Mouse (Mus musculus) hindbrain, embryonic 11.5 days (tissue): ENCODE data around the gene Tgif1. TPM values are rescaled to one million over a fixed set of nuclear protein-coding genes. Genes with fewer than 3 reads are reported as not detected.
"Not testable (repeated sequence)": the region's sequence is repeated elsewhere in the genome, so short reads cannot be mapped to it uniquely, and the experiment has no call there.

Experiments used
- ATAC-seq: fragments of 200-750 bp; cut with Nextera tagmentation; 2 replicates; pipeline ENCODE4 v1.8.0; 2017; ENCODE audit warnings: mild to moderate bottlenecking, moderate TSS enrichment, moderate library complexity; ENCODE audit not compliant: low FRiP score
- DNase-seq: peaks from one replicate; pipeline ENCODE4 v3.0.0-alpha.2; 2015; ENCODE audit warnings: low spot score
- H3K27ac ChIP-seq: fragments of 300-500 bp; sonication (generic); 2 replicates; pipeline ENCODE4 v1.5.1; 2014; ENCODE audit warnings: mild to moderate bottlenecking, low read depth, low read length
- H3K27me3 ChIP-seq: fragments of 300-500 bp; sonication (generic); 2 replicates; pipeline ENCODE4 v1.6.1; 2014; ENCODE audit warnings: mild to moderate bottlenecking, low read length, moderate library complexity, mixed read lengths; ENCODE audit not compliant: control insufficient read depth, insufficient read depth
- H3K36me3 ChIP-seq: fragments of 300-500 bp; sonication (generic); 2 replicates; pipeline ENCODE4 v1.6.1; 2014; ENCODE audit warnings: mild to moderate bottlenecking, low read length, moderate library complexity, mixed read lengths; ENCODE audit not compliant: control insufficient read depth, insufficient read depth
- H3K4me1 ChIP-seq: fragments of 300-500 bp; sonication (generic); replicated peaks from 2 replicates; pipeline ENCODE4 v1.6.1; 2014; ENCODE audit warnings: low read length, mixed read lengths; ENCODE audit not compliant: control insufficient read depth, insufficient read depth
- H3K4me2 ChIP-seq: fragments of 300-500 bp; sonication (generic); replicated peaks from 2 replicates; pipeline ENCODE4 v1.6.1; 2014; ENCODE audit warnings: mild to moderate bottlenecking, low read depth, low read length
- H3K4me3 ChIP-seq: fragments of 300-500 bp; sonication (generic); 2 replicates; pipeline ENCODE4 v1.5.1; 2014; ENCODE audit warnings: low read depth, low read length
- H3K9ac ChIP-seq: fragments of 300-500 bp; sonication (generic); 2 replicates; pipeline ENCODE4 v1.6.1; 2014; ENCODE audit warnings: low read depth, low read length
- H3K9me3 ChIP-seq: fragments of 300-500 bp; sonication (generic); 2 replicates; pipeline ENCODE4 v1.6.1; 2016; ENCODE audit warnings: low read length; ENCODE audit not compliant: control insufficient read depth
- WGBS: fragments of 180-500 bp; shearing (Covaris S2); extraction: QIAGEN DNeasy Blood & Tissue Kit; methylation state at CpG from one replicate; pipeline ENCODE4 v1.1.7; 2014; 5-methylcytosine and 5-hydroxymethylcytosine counted together
- polyA plus RNA-seq: library from polyadenylated mRNA; unstranded; fragments of >200 nt; fragmentation: Nextera tagmentation; extraction: Ambion mirVana; gene quantifications from 2 replicates; pipeline ENCODE4 v1.2.1, GENCODE M21; 2014

Tgif1 gene
- polyA plus RNA-seq, 1 experiment from 2014 or later = 66.0 TPM

GRCm38 (mm10) chr17:70838031-70838430, 15.3 kb downstream of the Tgif1 start:
- Histone ChIP-seq H3K4me1 (no peaks in the 10 kb centered on the region), H3K36me3 (no peaks in the 10 kb centered on the region), H3K27me3 (no peaks in the 10 kb centered on the region), H3K4me2 (no peak overlapping the region), H3K9me3 (no peaks in the 10 kb centered on the region), H3K9ac (no peak overlapping the region), H3K4me3 (no peak overlapping the region), H3K27ac (no peak overlapping the region)
- no peak for DNase-seq
- WGBS = 95% methylated on average over 7 of the region's 7 CpGs
- no peak for ATAC-seq

- not testable (repeated sequence) for H3K4me1 ChIP-seq, H3K9ac ChIP-seq, H3K9me3 ChIP-seq, ATAC-seq, H3K4me2 ChIP-seq, DNase-seq, H3K27ac ChIP-seq, H3K36me3 ChIP-seq, H3K4me3 ChIP-seq, H3K27me3 ChIP-seq
- WGBS = 91% methylated on average over 5 of the region's 6 CpGs
These were observed 15.9 kb downstream of the Tgif1 start for GRCm38 (mm10) chr17:70837474-70837873.

GRCm38 (mm10) chr17:70836820-70837219, 16.5 kb downstream of the Tgif1 start:
- no peak overlapping the region for H3K4me2 ChIP-seq
- no peaks in the 10 kb centered on the region for H3K27me3 ChIP-seq
- no peak overlapping the region for H3K27ac ChIP-seq
- H3K9ac ChIP-seq = no peak overlapping the region
- H3K4me1 ChIP-seq = no peaks in the 10 kb centered on the region
- 57% methylated on average over 7 of the region's 7 CpGs for WGBS
- DNase-seq = no peak
- no peak for ATAC-seq
- H3K9me3 ChIP-seq = no peaks in the 10 kb centered on the region
- H3K36me3 ChIP-seq = no peaks in the 10 kb centered on the region
- H3K4me3 ChIP-seq = no peak overlapping the region

- Histone ChIP-seq H3K9me3 (no peaks in the 10 kb centered on the region), H3K4me3 (peak overlapping the region; percentile 37), H3K36me3 (no peaks in the 10 kb centered on the region), H3K27ac (no peak overlapping the region), H3K9ac (peak overlapping the region; percentile 58), H3K4me1 (no peaks in the 10 kb centered on the region), H3K27me3 (no peaks in the 10 kb centered on the region), H3K4me2 (peak overlapping the region; percentile 86)
- ATAC-seq = peak; percentile 31; the same call in 1 of the 2 replicates
- WGBS = 3% methylated on average over 10 of the region's 10 CpGs
- DNase-seq = peak; percentile 41
These were observed 18.1 kb downstream of the Tgif1 start for GRCm38 (mm10) chr17:70835071-70835790.

DNA sequence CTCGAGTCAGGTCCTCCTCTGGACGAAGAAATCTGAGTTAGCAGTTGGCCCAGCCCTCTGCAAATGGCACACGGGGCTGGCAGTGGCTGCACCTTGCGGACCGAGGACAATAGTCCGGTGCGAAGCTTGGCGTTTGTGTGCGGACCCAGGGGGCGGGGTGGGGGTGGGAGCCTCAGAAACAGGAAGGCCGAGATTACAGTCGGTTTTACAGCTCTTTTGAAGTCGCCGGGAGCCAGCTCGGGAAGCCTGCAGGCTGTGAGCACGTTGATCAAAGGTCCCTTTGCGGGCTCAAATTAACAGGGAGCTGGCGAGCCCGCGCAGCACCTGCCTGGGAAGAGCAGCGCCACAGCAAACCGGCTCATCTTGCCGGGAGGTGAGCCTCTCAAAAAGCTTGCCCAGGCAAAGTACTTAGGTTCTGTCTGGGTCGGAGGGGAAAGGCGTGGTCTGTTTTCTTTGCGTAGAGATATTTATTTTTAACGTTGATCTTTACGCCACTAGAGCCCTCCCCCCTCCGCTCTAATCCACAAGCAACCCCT, 18.8 kb downstream of the Tgif1 start:
- Histone ChIP-seq H3K27ac (no peak overlapping the region), H3K27me3 (no peaks in the 10 kb centered on the region), H3K4me2 (peak overlapping the region; percentile 86), H3K4me3 (peak overlapping the region; percentile 37), H3K4me1 (no peaks in the 10 kb centered on the region), H3K36me3 (no peaks in the 10 kb centered on the region), H3K9me3 (no peaks in the 10 kb centered on the region), H3K9ac (peak overlapping the region; percentile 58)
- WGBS = 2% methylated on average over 29 of the region's 29 CpGs
- 0 out of 2 replicates have a peak, but pooled peaks have one; percentile 46 for ATAC-seq
- DNase-seq = peak; percentile 52

DNA sequence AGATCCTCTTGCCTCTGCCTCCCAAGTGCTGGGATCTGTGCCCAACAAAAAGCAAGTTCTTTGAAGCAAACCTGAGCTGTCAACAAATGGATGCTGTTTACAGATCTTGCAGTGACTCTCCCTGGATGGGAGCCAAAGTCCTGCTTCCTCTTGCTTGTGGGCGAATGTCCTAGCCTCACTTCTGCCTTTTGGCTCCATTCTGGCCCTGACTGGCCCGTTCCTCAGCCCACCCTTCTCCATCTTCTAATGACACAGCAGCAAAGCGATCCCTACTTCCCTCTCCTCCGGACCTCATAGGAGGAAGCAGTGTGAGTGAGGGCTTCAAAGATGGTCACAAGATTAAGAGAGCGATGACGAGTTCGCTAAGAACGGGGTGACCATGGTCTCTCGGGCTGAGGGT, 20.8 kb downstream of the Tgif1 start:
- no peak overlapping the region for H3K27ac ChIP-seq
- H3K36me3 ChIP-seq = no peaks in the 10 kb centered on the region
- H3K4me3 ChIP-seq = no peak overlapping the region
- DNase-seq (no peak), ATAC-seq (no peak)
- no peaks in the 10 kb centered on the region for H3K4me1 ChIP-seq
- H3K9ac ChIP-seq = no peak overlapping the region
- no peaks in the 10 kb centered on the region for H3K27me3 ChIP-seq
- WGBS = 94% methylated on average over 9 of the region's 9 CpGs
- no peaks in the 10 kb centered on the region for H3K9me3 ChIP-seq
- no peak overlapping the region for H3K4me2 ChIP-seq

DNA sequence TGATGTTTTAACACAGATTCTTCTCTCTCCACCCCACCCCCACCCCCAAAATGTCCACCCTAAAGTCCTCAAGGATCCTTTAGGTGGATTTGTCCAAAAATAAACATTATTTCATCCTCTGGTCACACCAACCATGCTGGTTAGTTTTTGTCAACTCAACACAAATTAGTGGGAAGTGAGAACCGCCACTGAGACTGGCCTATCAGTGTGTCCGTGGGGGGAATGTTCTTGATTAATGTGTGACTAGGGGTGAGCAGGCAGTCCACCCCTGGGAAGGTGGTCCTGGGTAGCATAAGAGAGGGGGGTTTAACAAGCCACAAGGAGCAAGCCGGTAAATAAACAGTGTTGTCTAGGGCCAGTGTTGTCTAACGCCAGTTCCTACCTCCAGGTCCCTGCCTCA, 21.8 kb downstream of the Tgif1 start:
- Histone ChIP-seq H3K27ac (no peak overlapping the region), H3K4me2 (no peak overlapping the region), H3K36me3 (no peaks in the 10 kb centered on the region), H3K4me3 (no peak overlapping the region), H3K27me3 (no peaks in the 10 kb centered on the region), H3K9me3 (no peaks in the 10 kb centered on the region), H3K9ac (no peak overlapping the region), H3K4me1 (no peaks in the 10 kb centered on the region)
- ATAC-seq = no peak
- no peak for DNase-seq
- 82% methylated on average over 4 of the region's 4 CpGs for WGBS

- WGBS = 70% methylated on average over 23 of the region's 23 CpGs
- DNase-seq = no peak
These were observed 23.2 kb downstream of the Tgif1 start for GRCm38 (mm10) chr17:70829943-70830715.

More at GRCm38 (mm10) chr17:70829943-70830715, 23.2 kb downstream of the Tgif1 start:
- Histone ChIP-seq H3K4me2 (no peak overlapping the region), H3K36me3 (no peaks in the 10 kb centered on the region), H3K4me1 (no peaks in the 10 kb centered on the region), H3K4me3 (no peak overlapping the region), H3K9me3 (no peaks in the 10 kb centered on the region), H3K27ac (no peak overlapping the region), H3K9ac (no peak overlapping the region), H3K27me3 (no peaks in the 10 kb centered on the region)
- ATAC-seq = no peak
